Mouse (Mus musculus) frontal cortex, adult 2 months (tissue): Measurements from ENCODE around the gene Myo1f. TPM values are rescaled to one million over a fixed set of nuclear protein-coding genes. Genes with fewer than 3 reads are reported as not detected.

Experiments used
- DNase-seq, 2 experiments: peaks; one replicate each; pipeline ENCODE4 v3.0.0; 2022; ENCODE audit warnings: low spot score in 1 of 2; ENCODE audit errors: extremely low spot score in 1 of 2
- polyA plus RNA-seq: library from polyadenylated mRNA; depleted of rRNA; stranded (reverse); fragments of >200 nt; gene quantifications from 2 replicates; pipeline ENCODE4 v1.2.3, GENCODE M21; 2012; rRNA removed

Myo1f gene
- polyA plus RNA-seq, 1 experiment: 2.6 TPM

DNA sequence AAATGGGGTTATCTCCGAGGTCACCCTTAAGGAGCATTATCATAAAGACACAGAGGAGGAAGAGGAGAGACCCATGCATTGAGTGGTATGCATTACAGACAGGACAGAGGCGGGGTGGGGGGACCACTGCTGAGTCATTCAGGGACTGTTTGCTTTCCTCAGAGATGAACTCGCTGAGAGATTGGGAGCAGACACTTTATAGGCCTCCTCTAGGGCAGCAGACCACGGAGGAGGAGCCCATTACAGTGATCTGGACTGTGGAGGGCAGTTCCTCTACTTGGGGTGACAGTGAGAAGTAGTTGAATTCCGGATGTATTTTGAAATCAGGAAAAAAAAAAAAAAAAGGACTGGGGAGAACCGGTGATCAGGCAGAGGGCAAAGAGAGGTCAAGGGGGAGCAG is 84.2 kb downstream of the Myo1f start:
- DNase-seq: no peak

DNA sequence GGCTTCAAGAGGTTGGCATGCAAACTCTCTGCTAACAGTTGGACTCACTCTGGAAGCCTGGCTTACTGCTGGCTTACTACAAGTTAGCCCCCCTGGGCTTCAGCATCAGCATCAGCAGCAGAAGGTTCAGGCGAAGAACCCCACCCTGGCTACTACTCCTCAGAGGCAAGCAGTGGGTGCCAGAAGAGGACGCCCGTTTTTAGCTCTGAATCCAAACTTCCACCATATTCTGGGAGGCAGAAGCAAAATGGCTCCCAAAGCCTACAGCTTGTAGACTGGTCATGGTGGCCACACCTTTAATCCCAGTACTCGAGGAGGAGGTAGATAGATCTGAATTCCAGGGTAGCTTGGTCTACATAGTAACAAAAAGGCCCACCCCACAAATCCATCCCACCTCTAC is 88.6 kb downstream of the Myo1f start:
- DNase-seq: no peak

- DNase-seq: no peak
Measured at GRCm38 (mm10) chr17:33645073-33645472, 89.6 kb downstream of the Myo1f start.

DNA sequence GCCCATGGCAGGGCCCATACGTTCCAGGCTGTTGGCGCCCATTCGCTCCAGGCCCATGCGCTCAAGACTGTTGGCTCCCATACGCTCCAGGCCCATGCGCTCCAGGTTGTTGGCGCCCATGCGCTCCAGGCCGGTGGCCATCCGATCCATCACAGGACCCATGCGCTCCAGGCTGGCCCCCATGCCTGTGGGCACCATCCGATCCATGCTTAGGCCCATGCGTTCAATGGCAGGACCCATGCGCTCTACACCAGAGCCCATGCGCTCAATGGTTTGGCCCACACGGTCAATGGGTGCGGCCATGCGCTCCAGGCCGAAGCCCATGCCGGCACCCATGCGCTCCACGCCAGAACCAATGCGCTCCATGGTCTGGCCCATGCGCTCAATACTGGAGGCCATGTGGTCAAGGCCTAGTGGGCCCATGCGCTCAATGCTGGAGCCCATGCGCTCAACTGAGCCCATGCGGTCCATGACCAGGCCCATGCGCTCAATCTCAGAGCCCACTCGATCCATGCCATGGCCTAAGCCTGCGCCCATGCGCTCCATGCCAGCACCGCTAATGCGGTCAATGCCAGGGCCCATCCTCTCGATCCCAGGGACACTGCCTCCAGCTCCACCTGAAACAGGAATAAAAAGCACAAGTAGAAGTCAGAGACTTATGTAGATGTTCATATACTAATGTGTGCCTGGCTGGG is 94.4 kb downstream of the Myo1f start:
- no peak for DNase-seq

Other genes with a start within 250 kb of the Myo1f start
- gene Zfp81, start 196.8 kb upstream of the Myo1f start, polyA plus RNA-seq: 10.9 and 11.4 TPM in 2 replicates
- 9.1 and 9.2 TPM in 2 replicates for gene Zfp101, start 161.1 kb upstream of the Myo1f start, polyA plus RNA-seq
- gene Actl9, start 122.8 kb upstream of the Myo1f start, polyA plus RNA-seq: 0.19 and 0.28 TPM in 2 replicates
- gene Adamts10, start 31.5 kb upstream of the Myo1f start, polyA plus RNA-seq: 55.3 and 66.3 TPM in 2 replicates
- 87.1 and 95.7 TPM in 2 replicates for gene Zfp414, start 73.4 kb downstream of the Myo1f start, polyA plus RNA-seq
- gene Pram1, start 82.3 kb downstream of the Myo1f start, polyA plus RNA-seq: 0.88 and 1.5 TPM in 2 replicates
- gene Hnrnpm, start 131.2 kb downstream of the Myo1f start, polyA plus RNA-seq: 190 and 223 TPM in 2 replicates
- gene March2, start 163.0 kb downstream of the Myo1f start, polyA plus RNA-seq: 104 and 117 TPM in 2 replicates
- 461 and 466 TPM in 2 replicates for gene Rab11b, start 204.8 kb downstream of the Myo1f start, polyA plus RNA-seq
- gene Angptl4, start 226.1 kb downstream of the Myo1f start, polyA plus RNA-seq: 4.2 and 4.4 TPM in 2 replicates